Mouse (Mus musculus) small intestine, adult 2 months (tissue): ENCODE measurements at regions not wholly inside any gene's neighbourhood (a gene's known extent, or its start where the extent isn't known, plus 50 kb on each side); places are given as distances from the start of the nearest gene placed in this dataset.

Experiments used
- H3K27ac ChIP-seq: fragments of 200-500 bp; 2 replicates; pipeline ENCODE4 v1.5.1; 2012; ENCODE audit warnings: low read depth, low read length, control low read depth, inconsistent platforms; ENCODE audit not compliant: insufficient read depth
- H3K27me3 ChIP-seq: fragments of 200-500 bp; 2 replicates; pipeline ENCODE4 v1.6.1; 2012; ENCODE audit warnings: mild to moderate bottlenecking, moderate library complexity, low read length, inconsistent platforms; ENCODE audit not compliant: control insufficient read depth, insufficient read depth
- H3K36me3 ChIP-seq: fragments of 200-500 bp; 2 replicates; pipeline ENCODE4 v1.6.1; 2012; ENCODE audit warnings: mild to moderate bottlenecking, low read length, control low read depth, inconsistent platforms; ENCODE audit not compliant: control insufficient read depth, insufficient read depth
- H3K4me1 ChIP-seq: fragments of 200-500 bp; 2 replicates; pipeline ENCODE4 v1.6.1; 2012; ENCODE audit warnings: low read length, inconsistent platforms, mixed read lengths; ENCODE audit not compliant: control insufficient read depth, insufficient read depth, insufficient read length
- H3K4me3 ChIP-seq: fragments of 200-500 bp; 2 replicates; pipeline ENCODE4 v1.5.1; 2012; ENCODE audit warnings: low read depth, mild to moderate bottlenecking, control low read depth, inconsistent platforms, low read length, moderate library complexity
- CTCF ChIP-seq: fragments of 200-500 bp; IDR thresholded peaks from 2 replicates; pipeline ENCODE4 v1.5.1; 2012; ENCODE audit warnings: low read depth, mild to moderate bottlenecking, control low read depth, inconsistent platforms, low read length, moderate library complexity, mixed read lengths; ENCODE audit not compliant: insufficient replicate concordance, insufficient read length; ENCODE audit errors: extremely low read depth
- POLR2A ChIP-seq: fragments of 200-500 bp; IDR thresholded peaks from 2 replicates; pipeline ENCODE4 v1.6.1; 2012; ENCODE audit warnings: low read depth, mild to moderate bottlenecking, control low read depth, inconsistent platforms, low read length, moderate library complexity
- WGBS: fragments of 180-500 bp; shearing (Covaris S2); methylation state at CpG from one replicate; pipeline ENCODE4 v1.1.7; 2018; 5-methylcytosine and 5-hydroxymethylcytosine counted together

- peaks cover 2% of the 10 kb centered on the region for H3K27me3 ChIP-seq
- 78% methylated on average over 8 of the region's 8 CpGs for WGBS
- TF ChIP-seq CTCF: no peak
- TF ChIP-seq POLR2A: no peak
These were observed 58.3 kb downstream of the Erv3 start for GRCm38 (mm10) chr2:131801212-131801611.

GRCm38 (mm10) chr2:131800126-131800894, 59.2 kb downstream of the Erv3 start:
- no peak overlapping the region for H3K4me3 ChIP-seq
- no peak overlapping the region for H3K27ac ChIP-seq
- peaks cover 2% of the 10 kb centered on the region for H3K27me3 ChIP-seq
- 71% methylated on average over 8 of the region's 8 CpGs for WGBS
- TF ChIP-seq POLR2A (no peak), CTCF (no peak)
- H3K4me1 ChIP-seq: no peaks in the 10 kb centered on the region
- H3K36me3 ChIP-seq: no peaks in the 10 kb centered on the region

More at GRCm38 (mm10) chr2:131801212-131801611, 58.3 kb downstream of the Erv3 start:
- H3K4me3 ChIP-seq: no peak overlapping the region
- no peaks in the 10 kb centered on the region for H3K36me3 ChIP-seq
- H3K4me1 ChIP-seq: no peaks in the 10 kb centered on the region
- H3K27ac ChIP-seq: no peak overlapping the region

GRCm38 (mm10) chr2:131799486-131799885, 60.1 kb downstream of the Erv3 start:
- TF ChIP-seq CTCF (no peak), POLR2A (no peak)
- H3K27ac ChIP-seq: no peak overlapping the region
- H3K4me3 ChIP-seq: no peak overlapping the region
- H3K27me3 ChIP-seq: peaks cover 2% of the 10 kb centered on the region
- H3K4me1 ChIP-seq: no peaks in the 10 kb centered on the region
- H3K36me3 ChIP-seq: no peaks in the 10 kb centered on the region
- 80% methylated on average over 7 of the region's 7 CpGs for WGBS

- no peaks in the 10 kb centered on the region for H3K4me1 ChIP-seq
- no peak overlapping the region for H3K27ac ChIP-seq
- TF ChIP-seq POLR2A (no peak), CTCF (no peak)
- peaks cover 2% of the 10 kb centered on the region for H3K27me3 ChIP-seq
- 54% methylated on average over 9 of the region's 9 CpGs for WGBS
- no peak overlapping the region for H3K4me3 ChIP-seq
- no peaks in the 10 kb centered on the region for H3K36me3 ChIP-seq
These were observed 62.4 kb downstream of the Erv3 start for GRCm38 (mm10) chr2:131797001-131797693.

GRCm38 (mm10) chr2:131775381-131775780, 84.2 kb downstream of the Erv3 start:
- no peaks in the 10 kb centered on the region for H3K27me3 ChIP-seq
- 93% methylated on average over 1 of the region's 1 CpGs for WGBS
- TF ChIP-seq CTCF: no peak
- TF ChIP-seq POLR2A: no peak
- no peak overlapping the region for H3K27ac ChIP-seq
- H3K36me3 ChIP-seq: no peaks in the 10 kb centered on the region
- H3K4me1 ChIP-seq: no peaks in the 10 kb centered on the region
- no peak overlapping the region for H3K4me3 ChIP-seq

- WGBS: 74% methylated on average over 4 of the region's 4 CpGs
- TF ChIP-seq CTCF (no peak), POLR2A (no peak)
- H3K4me3 ChIP-seq: no peak overlapping the region
These were observed 85.9 kb downstream of the Erv3 start for GRCm38 (mm10) chr2:131773691-131774090.

GRCm38 (mm10) chr2:131772163-131772562, 87.4 kb downstream of the Erv3 start:
- Histone ChIP-seq H3K4me3 (no peak overlapping the region), H3K36me3 (no peaks in the 10 kb centered on the region), H3K27ac (no peak overlapping the region), H3K27me3 (no peaks in the 10 kb centered on the region), H3K4me1 (no peaks in the 10 kb centered on the region)
- TF ChIP-seq POLR2A (no peak), CTCF (no peak)
- 68% methylated on average over 5 of the region's 5 CpGs for WGBS

More at GRCm38 (mm10) chr2:131773691-131774090, 85.9 kb downstream of the Erv3 start:
- Histone ChIP-seq H3K36me3 (no peaks in the 10 kb centered on the region), H3K27me3 (no peaks in the 10 kb centered on the region), H3K4me1 (no peaks in the 10 kb centered on the region), H3K27ac (no peak overlapping the region)
